Mouse (Mus musculus) spleen, adult 2 months (tissue): ENCODE data around the gene Pik3cg.

Experiments used
- CTCF ChIP-seq: fragments of 200-500 bp; IDR thresholded peaks from 2 replicates; pipeline ENCODE4 v1.5.1; 2011; ENCODE audit warnings: mild to moderate bottlenecking, inconsistent platforms; ENCODE audit not compliant: insufficient read depth, insufficient read length, insufficient replicate concordance; ENCODE audit errors: extremely low read depth
- POLR2A ChIP-seq: fragments of 200-500 bp; IDR thresholded peaks from 2 replicates; pipeline ENCODE4 v1.6.1; 2011; ENCODE audit warnings: low read depth, low read length, inconsistent platforms

- TF ChIP-seq POLR2A (no peak), CTCF (no peak)
These were observed 21.7 kb downstream of the Pik3cg start for GRCm38 (mm10) chr12:32186627-32187255.
